Mouse (Mus musculus) small intestine, adult 2 months (tissue): ENCODE data around the gene Nadk2. TPM values are rescaled to one million over a fixed set of nuclear protein-coding genes. Genes with fewer than 3 reads are reported as not detected.

ENCODE experiments used
- H3K27ac ChIP-seq: fragments of 200-500 bp; 2 replicates; pipeline ENCODE4 v1.5.1; 2012; ENCODE audit warnings: low read depth, low read length, control low read depth, inconsistent platforms; ENCODE audit not compliant: insufficient read depth
- H3K27me3 ChIP-seq: fragments of 200-500 bp; 2 replicates; pipeline ENCODE4 v1.6.1; 2012; ENCODE audit warnings: mild to moderate bottlenecking, moderate library complexity, low read length, inconsistent platforms; ENCODE audit not compliant: control insufficient read depth, insufficient read depth
- H3K36me3 ChIP-seq: fragments of 200-500 bp; 2 replicates; pipeline ENCODE4 v1.6.1; 2012; ENCODE audit warnings: mild to moderate bottlenecking, low read length, control low read depth, inconsistent platforms; ENCODE audit not compliant: control insufficient read depth, insufficient read depth
- H3K4me1 ChIP-seq: fragments of 200-500 bp; 2 replicates; pipeline ENCODE4 v1.6.1; 2012; ENCODE audit warnings: low read length, inconsistent platforms, mixed read lengths; ENCODE audit not compliant: control insufficient read depth, insufficient read depth, insufficient read length
- H3K4me3 ChIP-seq: fragments of 200-500 bp; 2 replicates; pipeline ENCODE4 v1.5.1; 2012; ENCODE audit warnings: low read depth, mild to moderate bottlenecking, control low read depth, inconsistent platforms, low read length, moderate library complexity
- CTCF ChIP-seq: fragments of 200-500 bp; IDR thresholded peaks from 2 replicates; pipeline ENCODE4 v1.5.1; 2012; ENCODE audit warnings: low read depth, mild to moderate bottlenecking, control low read depth, inconsistent platforms, low read length, moderate library complexity, mixed read lengths; ENCODE audit not compliant: insufficient replicate concordance, insufficient read length; ENCODE audit errors: extremely low read depth
- POLR2A ChIP-seq: fragments of 200-500 bp; IDR thresholded peaks from 2 replicates; pipeline ENCODE4 v1.6.1; 2012; ENCODE audit warnings: low read depth, mild to moderate bottlenecking, control low read depth, inconsistent platforms, low read length, moderate library complexity
- WGBS: fragments of 180-500 bp; shearing (Covaris S2); methylation state at CpG from one replicate; pipeline ENCODE4 v1.1.7; 2018; 5-methylcytosine and 5-hydroxymethylcytosine counted together
- polyA plus RNA-seq: library from polyadenylated mRNA; depleted of rRNA; stranded (reverse); fragments of >200 nt; gene quantifications from 2 replicates; pipeline ENCODE4 v1.2.3, GENCODE M21; 2012

Gene Nadk2
- polyA plus RNA-seq, 1 experiment: 12.2 TPM

DNA sequence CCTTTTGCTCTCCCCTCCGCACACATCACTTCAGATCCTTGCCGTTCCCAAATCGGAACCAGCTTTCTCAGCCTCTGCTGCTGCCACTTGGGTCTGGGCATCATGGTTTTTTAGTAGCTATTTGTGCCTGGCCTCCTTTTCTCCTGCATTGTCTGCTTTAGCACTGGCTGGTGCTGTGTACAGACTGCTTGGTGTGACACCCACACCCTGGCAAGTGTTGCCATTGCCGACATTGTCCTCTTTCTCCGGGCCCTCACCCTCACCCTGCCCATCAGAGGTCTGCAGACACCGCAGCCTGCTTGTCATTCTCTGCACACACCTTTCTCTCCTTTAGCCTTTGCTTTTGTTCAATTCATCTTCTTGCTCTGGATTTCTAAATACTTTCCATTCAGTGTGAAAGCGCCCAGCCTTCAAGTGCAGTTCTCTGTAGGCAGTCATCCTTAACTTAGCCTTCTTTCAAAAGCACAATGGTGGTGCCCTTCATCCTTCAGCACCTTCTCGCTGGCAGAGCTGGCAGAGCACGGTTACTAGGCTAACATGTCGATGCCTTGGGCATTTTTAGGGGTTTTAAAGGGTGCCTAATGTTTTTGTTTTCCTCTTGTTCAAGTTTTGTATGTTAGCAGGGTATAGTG is 29.5 kb downstream of the Nadk2 start:
- no peak for TF ChIP-seq POLR2A
- TF ChIP-seq CTCF: no peak
- H3K36me3 ChIP-seq: peaks cover 31% of the 10 kb centered on the region

DNA sequence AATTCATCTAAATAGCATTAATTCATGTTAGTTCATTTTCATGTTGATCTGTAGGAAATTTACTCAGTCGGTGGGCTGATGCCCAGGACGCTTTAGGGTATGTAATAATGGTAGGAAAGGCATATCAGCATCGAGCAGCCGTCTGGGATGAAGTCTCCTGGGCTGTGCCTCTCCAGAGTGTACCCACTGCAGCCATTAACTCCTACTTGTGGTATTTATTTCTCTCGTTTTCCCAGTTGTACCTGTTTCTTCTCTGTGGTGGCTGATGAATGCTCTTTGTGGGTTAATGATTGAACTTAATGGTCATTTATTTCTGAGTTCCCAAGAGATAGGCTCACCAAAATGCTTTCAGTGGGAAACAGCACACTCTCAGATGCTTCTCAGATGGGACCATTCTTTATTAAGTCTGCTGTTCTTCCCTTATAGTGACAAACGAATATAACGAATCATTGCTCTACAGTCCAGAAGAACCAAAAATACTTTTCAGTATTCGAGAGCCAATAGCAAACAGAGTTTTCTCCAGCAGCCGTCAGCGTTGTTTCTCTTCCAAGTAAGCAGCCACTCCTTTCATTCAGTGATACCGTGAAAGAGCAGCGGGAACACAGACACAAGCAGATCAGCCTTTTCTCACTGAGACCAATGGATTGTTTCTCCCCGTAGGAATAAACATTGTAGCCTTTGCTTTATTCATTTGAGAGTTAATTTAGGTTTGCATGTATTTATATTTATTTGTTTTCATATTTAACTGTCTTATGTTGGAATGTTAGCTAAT is 35.4 kb downstream of the Nadk2 start:
- Histone ChIP-seq H3K27ac (no peak overlapping the region), H3K36me3 (peaks cover 29% of the 10 kb centered on the region)

More for the DNA sequence above, 29.5 kb downstream of the Nadk2 start:
- no peaks in the 10 kb centered on the region for H3K4me1 ChIP-seq
- H3K4me3 ChIP-seq: no peak overlapping the region
- WGBS: 93% methylated on average over 10 of the region's 10 CpGs
- H3K27me3 ChIP-seq: no peaks in the 10 kb centered on the region
- H3K27ac ChIP-seq: no peak overlapping the region

DNA sequence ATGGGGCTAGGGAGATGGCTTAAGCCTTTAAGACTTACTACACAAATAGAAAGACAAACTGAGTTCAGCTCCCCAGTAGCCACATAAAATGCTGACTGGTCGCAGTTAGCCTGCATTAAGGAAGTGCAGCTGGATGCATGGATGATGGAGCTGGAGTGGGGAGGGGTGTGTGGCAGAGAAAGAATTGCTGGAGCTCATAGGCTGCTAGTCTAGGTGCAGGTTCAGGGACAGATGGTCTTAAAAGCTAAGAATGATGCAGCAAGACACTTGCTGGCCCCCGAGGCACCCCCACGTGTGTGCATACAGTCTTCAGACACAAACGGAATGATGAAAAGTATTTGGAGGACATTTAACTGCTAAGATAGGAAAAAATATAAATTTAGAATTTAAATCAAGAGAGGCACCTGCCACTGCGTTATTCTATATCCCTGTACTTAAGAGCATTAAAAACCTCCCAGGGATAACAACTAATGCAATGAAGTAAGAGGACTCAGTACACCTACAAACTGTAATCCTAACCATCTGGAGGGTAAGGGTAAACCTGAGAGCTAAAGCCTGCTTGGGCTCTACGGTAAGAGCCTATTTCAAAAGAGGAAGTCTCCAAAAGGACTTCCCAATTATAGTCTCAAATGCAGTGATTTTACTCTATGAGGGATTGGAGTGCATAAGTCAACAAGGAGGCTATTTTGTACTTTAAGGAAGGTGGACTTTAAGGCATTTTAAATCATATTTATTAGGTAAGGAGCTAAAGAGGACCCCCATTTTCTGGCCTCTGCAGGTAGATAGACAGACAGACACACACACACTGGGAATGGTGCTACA is 39.7 kb downstream of the Nadk2 start:
- WGBS: 86% methylated on average over 6 of the region's 6 CpGs
- no peaks in the 10 kb centered on the region for H3K27me3 ChIP-seq
- TF ChIP-seq CTCF (no peak), POLR2A (no peak)
- H3K27ac ChIP-seq: no peak overlapping the region
- peaks cover 27% of the 10 kb centered on the region for H3K36me3 ChIP-seq
- no peak overlapping the region for H3K4me3 ChIP-seq
- no peaks in the 10 kb centered on the region for H3K4me1 ChIP-seq

More for the DNA sequence above, 35.4 kb downstream of the Nadk2 start:
- H3K4me3 ChIP-seq: no peak overlapping the region
- H3K27me3 ChIP-seq: no peaks in the 10 kb centered on the region
- 27% methylated on average over 13 of the region's 13 CpGs for WGBS
- no peaks in the 10 kb centered on the region for H3K4me1 ChIP-seq
- TF ChIP-seq CTCF: no peak
- no peak for TF ChIP-seq POLR2A

DNA sequence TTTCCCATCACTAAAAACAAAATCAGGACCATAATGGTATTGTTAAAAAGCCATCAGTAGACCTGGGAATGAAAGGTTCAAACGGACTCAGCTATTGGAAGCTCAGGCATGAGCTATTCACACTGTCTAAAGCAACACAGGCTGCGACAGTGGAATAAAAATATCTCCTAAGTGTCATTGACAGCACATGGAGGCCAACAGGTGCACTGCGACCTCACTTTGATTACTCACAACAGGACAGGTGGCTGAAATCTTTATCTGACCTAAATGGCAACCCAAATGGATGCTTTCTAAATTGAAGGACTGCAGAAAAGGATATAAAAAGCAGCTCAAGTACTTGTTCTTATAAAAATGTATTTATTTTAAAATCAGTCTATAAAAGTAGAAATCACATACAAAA is 40.6 kb downstream of the Nadk2 start:
- peaks cover 30% of the 10 kb centered on the region for H3K36me3 ChIP-seq
- no peak overlapping the region for H3K4me3 ChIP-seq
- WGBS: 62% methylated on average over 3 of the region's 3 CpGs
- H3K4me1 ChIP-seq: no peaks in the 10 kb centered on the region
- TF ChIP-seq POLR2A (no peak), CTCF (no peak)
- no peaks in the 10 kb centered on the region for H3K27me3 ChIP-seq
- H3K27ac ChIP-seq: no peak overlapping the region

DNA sequence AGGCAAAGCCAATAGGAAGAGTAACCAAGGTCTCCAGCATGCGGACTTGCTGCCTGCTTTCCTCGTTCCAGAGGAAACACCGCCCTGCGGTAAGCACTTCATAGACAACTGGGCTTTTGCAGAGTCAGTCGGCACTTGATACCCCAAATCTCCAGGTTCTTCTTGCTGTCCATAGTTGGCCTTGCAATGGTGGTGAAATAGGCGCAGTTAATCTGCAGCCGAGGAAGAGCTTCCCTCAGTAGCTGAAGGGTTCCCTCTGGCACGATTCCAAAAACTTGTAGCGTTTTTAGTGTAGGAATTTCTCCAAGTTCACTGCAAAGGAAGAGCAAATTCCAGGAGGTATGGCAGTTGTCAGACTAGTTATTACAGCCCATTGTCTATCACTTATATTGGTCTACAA is 42.5 kb downstream of the Nadk2 start:
- Histone ChIP-seq H3K36me3 (peaks cover 23% of the 10 kb centered on the region), H3K27me3 (no peaks in the 10 kb centered on the region), H3K4me1 (no peaks in the 10 kb centered on the region), H3K27ac (no peak overlapping the region), H3K4me3 (no peak overlapping the region)
- TF ChIP-seq POLR2A (no peak), CTCF (no peak)
- 67% methylated on average over 9 of the region's 9 CpGs for WGBS

DNA sequence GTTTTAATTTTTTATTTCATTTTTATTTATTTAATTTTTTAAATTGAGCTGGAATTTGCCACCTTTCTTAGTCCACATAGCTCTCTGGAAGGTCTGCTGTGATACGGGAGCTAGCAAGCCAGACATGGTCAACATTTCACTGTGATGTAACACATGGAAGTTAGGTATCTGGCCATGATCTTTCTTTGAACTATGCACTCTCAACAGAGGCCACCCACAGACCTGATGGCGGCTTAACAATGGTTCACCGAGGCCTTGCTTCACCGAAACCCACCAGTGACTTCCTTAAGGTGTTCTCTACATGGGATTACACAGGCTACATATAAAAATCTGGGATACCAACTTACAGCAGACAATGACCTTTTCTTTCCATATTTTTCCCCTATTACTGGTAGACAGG is 43.1 kb downstream of the Nadk2 start:
- Histone ChIP-seq H3K27ac (no peak overlapping the region), H3K27me3 (no peaks in the 10 kb centered on the region), H3K36me3 (peaks cover 23% of the 10 kb centered on the region), H3K4me1 (no peaks in the 10 kb centered on the region), H3K4me3 (no peak overlapping the region)
- 76% methylated on average over 4 of the region's 4 CpGs for WGBS
- no peak for TF ChIP-seq POLR2A
- TF ChIP-seq CTCF: no peak

DNA sequence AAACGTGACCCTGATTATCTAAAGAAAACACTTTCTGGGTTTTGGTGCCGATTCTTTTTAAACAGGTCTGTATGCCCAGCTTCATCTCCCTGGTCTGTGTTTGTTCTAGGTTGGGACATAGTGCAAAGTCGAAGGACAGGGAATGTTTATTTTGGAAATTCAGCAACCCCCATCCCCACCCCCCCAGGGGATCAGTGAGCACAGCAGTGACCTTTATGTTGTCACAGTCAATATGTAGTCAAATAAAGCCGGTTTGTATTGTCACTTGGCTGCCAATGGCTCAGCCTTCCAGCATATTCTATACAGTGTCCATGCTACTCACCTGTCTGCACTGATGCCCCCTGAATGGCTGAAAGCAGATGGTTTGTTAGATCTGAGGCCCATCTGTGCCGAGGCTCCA is 43.5 kb downstream of the Nadk2 start:
- no peaks in the 10 kb centered on the region for H3K27me3 ChIP-seq
- no peaks in the 10 kb centered on the region for H3K4me1 ChIP-seq
- peaks cover 23% of the 10 kb centered on the region for H3K36me3 ChIP-seq
- no peak overlapping the region for H3K4me3 ChIP-seq
- H3K27ac ChIP-seq: no peak overlapping the region
- WGBS: 28% methylated on average over 5 of the region's 5 CpGs
- TF ChIP-seq CTCF (no peak), POLR2A (no peak)
